Mouse (Mus musculus): Measurements from ENCODE around the gene Rhob. TPM values are rescaled to one million over a fixed set of nuclear protein-coding genes. Genes with fewer than 3 reads are reported as not detected.
A peak's percentile ranks its signal among the peaks of the same experiment; 100 is the strongest.

The Rhob gene
- polyA plus RNA-seq, 1 experiment from 2014 or later, result 43.6 TPM

- WGBS, result 91% methylated on average over 2 of the region's 2 CpGs
- ATAC-seq (ENCODE audit: low FRiP score, low TSS enrichment), result no peak
- Histone ChIP-seq H3K27ac (ENCODE audit: low read depth, low read length) (no peak overlapping the region), H3K9me3 (ENCODE audit: control insufficient read depth, low read length) (no peaks in the 10 kb centered on the region), H3K27me3 (ENCODE audit: control insufficient read depth, insufficient read depth, low read length) (no peaks in the 10 kb centered on the region), H3K36me3 (ENCODE audit: control insufficient read depth, insufficient read depth, low read length) (no peaks in the 10 kb centered on the region), H3K4me1 (ENCODE audit: control insufficient read depth, insufficient read depth, low read length) (peaks cover 21% of the 10 kb centered on the region), H3K9ac (ENCODE audit: low read depth, low read length) (no peak overlapping the region), H3K4me3 (ENCODE audit: low read length) (no peak overlapping the region), H3K4me2 (replicated peaks; ENCODE audit: low read depth, low read length) (no peak overlapping the region)
Observed at GRCm38 (mm10) chr12:8470962-8471361, 28.8 kb downstream of the Rhob start.

GRCm38 (mm10) chr12:8469742-8470494, 29.9 kb downstream of the Rhob start:
- H3K4me1 ChIP-seq (ENCODE audit: control insufficient read depth, insufficient read depth, low read length), result peaks cover 21% of the 10 kb centered on the region
- H3K4me2 ChIP-seq (replicated peaks; ENCODE audit: low read depth, low read length), result no peak overlapping the region
- H3K27me3 ChIP-seq (ENCODE audit: control insufficient read depth, insufficient read depth, low read length), result no peaks in the 10 kb centered on the region
- 71% methylated on average over 25 of the region's 25 CpGs for WGBS
- no peak overlapping the region for H3K9ac ChIP-seq (ENCODE audit: low read depth, low read length)
- ATAC-seq (ENCODE audit: low FRiP score, low TSS enrichment), result peak; percentile 42; the same call in 1 of the 2 replicates
- H3K4me3 ChIP-seq (ENCODE audit: low read length), result no peak overlapping the region
- no peak overlapping the region for H3K27ac ChIP-seq (ENCODE audit: low read depth, low read length)
- H3K36me3 ChIP-seq (ENCODE audit: control insufficient read depth, insufficient read depth, low read length), result no peaks in the 10 kb centered on the region
- no peaks in the 10 kb centered on the region for H3K9me3 ChIP-seq (ENCODE audit: control insufficient read depth, low read length)

- peaks cover 21% of the 10 kb centered on the region for H3K4me1 ChIP-seq (ENCODE audit: control insufficient read depth, insufficient read depth, low read length)
- no peak for ATAC-seq (ENCODE audit: low FRiP score, low TSS enrichment)
- H3K9me3 ChIP-seq (ENCODE audit: control insufficient read depth, low read length), result no peaks in the 10 kb centered on the region
- H3K4me3 ChIP-seq (ENCODE audit: low read length), result no peak overlapping the region
- peak overlapping the region; percentile 47; the same call in 1 of the 2 replicates for H3K27ac ChIP-seq (ENCODE audit: low read depth, low read length)
- H3K27me3 ChIP-seq (ENCODE audit: control insufficient read depth, insufficient read depth, low read length), result no peaks in the 10 kb centered on the region
- no peak overlapping the region for H3K4me2 ChIP-seq (replicated peaks; ENCODE audit: low read depth, low read length)
- no peaks in the 10 kb centered on the region for H3K36me3 ChIP-seq (ENCODE audit: control insufficient read depth, insufficient read depth, low read length)
- no peak overlapping the region for H3K9ac ChIP-seq (ENCODE audit: low read depth, low read length)
Observed at GRCm38 (mm10) chr12:8468221-8468865, 31.5 kb downstream of the Rhob start.

GRCm38 (mm10) chr12:8467029-8467924, 32.5 kb downstream of the Rhob start:
- Histone ChIP-seq H3K4me1 (ENCODE audit: control insufficient read depth, insufficient read depth, low read length) (peaks cover 21% of the 10 kb centered on the region), H3K4me2 (replicated peaks; ENCODE audit: low read depth, low read length) (no peak overlapping the region), H3K9me3 (ENCODE audit: control insufficient read depth, low read length) (no peaks in the 10 kb centered on the region), H3K4me3 (ENCODE audit: low read length) (no peak overlapping the region), H3K36me3 (ENCODE audit: control insufficient read depth, insufficient read depth, low read length) (no peaks in the 10 kb centered on the region), H3K27me3 (ENCODE audit: control insufficient read depth, insufficient read depth, low read length) (no peaks in the 10 kb centered on the region), H3K9ac (ENCODE audit: low read depth, low read length) (no peak overlapping the region), H3K27ac (ENCODE audit: low read depth, low read length) (no peak overlapping the region)
- WGBS, result 43% methylated on average over 12 of the region's 12 CpGs
- ATAC-seq (ENCODE audit: low FRiP score, low TSS enrichment), result peak; percentile 36; the same call in 1 of the 2 replicates

GRCm38 (mm10) chr12:8465680-8466079, 34.1 kb downstream of the Rhob start:
- H3K4me1 ChIP-seq (ENCODE audit: control insufficient read depth, insufficient read depth, low read length), result peaks cover 21% of the 10 kb centered on the region
- H3K4me3 ChIP-seq (ENCODE audit: low read length), result no peak overlapping the region
- no peaks in the 10 kb centered on the region for H3K36me3 ChIP-seq (ENCODE audit: control insufficient read depth, insufficient read depth, low read length)
- H3K27me3 ChIP-seq (ENCODE audit: control insufficient read depth, insufficient read depth, low read length), result no peaks in the 10 kb centered on the region
- no peak overlapping the region for H3K27ac ChIP-seq (ENCODE audit: low read depth, low read length)
- no peak for ATAC-seq (ENCODE audit: low FRiP score, low TSS enrichment)
- no peak overlapping the region for H3K4me2 ChIP-seq (replicated peaks; ENCODE audit: low read depth, low read length)
- H3K9me3 ChIP-seq (ENCODE audit: control insufficient read depth, low read length), result no peaks in the 10 kb centered on the region
- H3K9ac ChIP-seq (ENCODE audit: low read depth, low read length), result no peak overlapping the region
- 87% methylated on average over 3 of the region's 3 CpGs for WGBS

- Histone ChIP-seq H3K27ac (ENCODE audit: low read depth, low read length) (no peak overlapping the region), H3K4me2 (replicated peaks; ENCODE audit: low read depth, low read length) (no peak overlapping the region), H3K9me3 (ENCODE audit: control insufficient read depth, low read length) (no peaks in the 10 kb centered on the region), H3K9ac (ENCODE audit: low read depth, low read length) (no peak overlapping the region), H3K27me3 (ENCODE audit: control insufficient read depth, insufficient read depth, low read length) (no peaks in the 10 kb centered on the region), H3K4me3 (ENCODE audit: low read length) (no peak overlapping the region), H3K4me1 (ENCODE audit: control insufficient read depth, insufficient read depth, low read length) (peaks cover 21% of the 10 kb centered on the region), H3K36me3 (ENCODE audit: control insufficient read depth, insufficient read depth, low read length) (no peaks in the 10 kb centered on the region)
- 92% methylated on average over 5 of the region's 5 CpGs for WGBS
- no peak for ATAC-seq (ENCODE audit: low FRiP score, low TSS enrichment)
Observed at GRCm38 (mm10) chr12:8464961-8465360, 34.8 kb downstream of the Rhob start.

- WGBS, result 40% methylated on average over 3 of the region's 3 CpGs
- Histone ChIP-seq H3K4me2 (replicated peaks; ENCODE audit: low read depth, low read length) (no peak overlapping the region), H3K4me3 (ENCODE audit: low read length) (no peak overlapping the region), H3K9me3 (ENCODE audit: control insufficient read depth, low read length) (no peaks in the 10 kb centered on the region), H3K9ac (ENCODE audit: low read depth, low read length) (no peak overlapping the region), H3K36me3 (ENCODE audit: control insufficient read depth, insufficient read depth, low read length) (no peaks in the 10 kb centered on the region), H3K27ac (ENCODE audit: low read depth, low read length) (no peak overlapping the region), H3K27me3 (ENCODE audit: control insufficient read depth, insufficient read depth, low read length) (no peaks in the 10 kb centered on the region), H3K4me1 (ENCODE audit: control insufficient read depth, insufficient read depth, low read length) (peaks cover 14% of the 10 kb centered on the region)
- no peak for ATAC-seq (ENCODE audit: low FRiP score, low TSS enrichment)
Observed at GRCm38 (mm10) chr12:8463599-8464160, 36.1 kb downstream of the Rhob start.

GRCm38 (mm10) chr12:8462533-8462932, 37.3 kb downstream of the Rhob start:
- H3K27me3 ChIP-seq (ENCODE audit: control insufficient read depth, insufficient read depth, low read length), result no peaks in the 10 kb centered on the region
- 81% methylated on average over 5 of the region's 5 CpGs for WGBS
- no peak for ATAC-seq (ENCODE audit: low FRiP score, low TSS enrichment)
- H3K4me1 ChIP-seq (ENCODE audit: control insufficient read depth, insufficient read depth, low read length), result peaks cover 11% of the 10 kb centered on the region
- H3K36me3 ChIP-seq (ENCODE audit: control insufficient read depth, insufficient read depth, low read length), result no peaks in the 10 kb centered on the region
- H3K9ac ChIP-seq (ENCODE audit: low read depth, low read length), result no peak overlapping the region
- no peak overlapping the region for H3K4me2 ChIP-seq (replicated peaks; ENCODE audit: low read depth, low read length)
- H3K4me3 ChIP-seq (ENCODE audit: low read length), result no peak overlapping the region
- no peak overlapping the region for H3K27ac ChIP-seq (ENCODE audit: low read depth, low read length)
- no peaks in the 10 kb centered on the region for H3K9me3 ChIP-seq (ENCODE audit: control insufficient read depth, low read length)

All from kidney, embryonic 14.5 days (tissue).